Mouse (Mus musculus) liver, adult 2 months (tissue): Measurements from ENCODE around the gene Slc2a10.

Experiments
- CTCF ChIP-seq: fragments of 200-500 bp; IDR thresholded peaks from 2 replicates; pipeline ENCODE4 v1.5.1; 2011; ENCODE audit warnings: low read depth, low read length, control low read depth
- POLR2A ChIP-seq: fragments of 200-500 bp; IDR thresholded peaks from 2 replicates; pipeline ENCODE4 v1.6.1; 2011; ENCODE audit warnings: low read length, control low read depth; ENCODE audit not compliant: insufficient read depth; ENCODE audit errors: extremely low read depth

DNA sequence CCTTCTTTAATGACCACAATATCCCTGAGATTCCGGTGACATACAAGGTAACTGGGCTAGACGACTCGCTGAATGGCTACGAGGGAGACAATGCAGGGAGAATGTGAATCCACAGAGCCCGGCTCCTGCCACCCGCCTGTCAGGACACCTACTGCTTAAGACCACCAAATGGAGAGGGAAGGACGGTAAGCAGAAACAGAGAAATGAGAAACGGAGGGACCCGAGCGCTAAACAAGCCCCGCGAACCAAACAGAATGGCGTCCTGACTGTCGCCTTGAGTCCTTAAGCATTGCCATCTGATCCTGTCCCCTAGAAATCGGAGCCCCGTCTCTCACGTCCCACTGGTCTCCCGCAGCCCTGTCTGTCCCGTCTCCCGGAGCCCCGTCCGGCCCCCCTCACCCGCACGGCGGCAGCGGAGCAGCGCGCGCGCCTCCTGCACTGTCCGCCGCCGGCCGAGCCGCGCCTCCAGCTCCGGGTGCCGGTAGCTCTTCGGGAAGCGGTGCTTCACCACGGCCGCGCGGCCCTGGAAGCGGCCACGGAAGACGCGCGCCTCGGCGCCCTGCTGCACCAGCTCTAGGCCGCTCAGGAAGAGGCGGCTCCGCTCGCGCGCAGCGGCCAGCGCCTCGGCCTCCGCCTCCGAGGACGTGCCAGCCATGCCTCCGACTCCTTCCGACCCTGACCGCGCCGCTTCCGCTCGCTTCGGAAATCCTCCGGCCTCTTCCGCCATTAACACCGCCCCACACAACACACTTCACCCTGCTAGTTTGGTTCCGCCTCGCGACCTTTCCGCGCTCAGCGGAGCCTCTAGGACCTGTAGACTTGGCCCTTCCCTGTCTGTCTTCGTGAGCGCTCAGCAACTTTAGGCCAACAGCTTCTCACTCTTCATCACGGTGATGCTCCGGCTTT lies 10.7 kb upstream of the Slc2a10 start, which contains the start of gene Trp53rka:
- TF ChIP-seq CTCF = no peak
- TF ChIP-seq POLR2A = peak; percentile 42; the same call in 1 of the 2 replicates
